21 mouse cellular contexts compared by ENCODE assay signal in the genomic region with DNA sequence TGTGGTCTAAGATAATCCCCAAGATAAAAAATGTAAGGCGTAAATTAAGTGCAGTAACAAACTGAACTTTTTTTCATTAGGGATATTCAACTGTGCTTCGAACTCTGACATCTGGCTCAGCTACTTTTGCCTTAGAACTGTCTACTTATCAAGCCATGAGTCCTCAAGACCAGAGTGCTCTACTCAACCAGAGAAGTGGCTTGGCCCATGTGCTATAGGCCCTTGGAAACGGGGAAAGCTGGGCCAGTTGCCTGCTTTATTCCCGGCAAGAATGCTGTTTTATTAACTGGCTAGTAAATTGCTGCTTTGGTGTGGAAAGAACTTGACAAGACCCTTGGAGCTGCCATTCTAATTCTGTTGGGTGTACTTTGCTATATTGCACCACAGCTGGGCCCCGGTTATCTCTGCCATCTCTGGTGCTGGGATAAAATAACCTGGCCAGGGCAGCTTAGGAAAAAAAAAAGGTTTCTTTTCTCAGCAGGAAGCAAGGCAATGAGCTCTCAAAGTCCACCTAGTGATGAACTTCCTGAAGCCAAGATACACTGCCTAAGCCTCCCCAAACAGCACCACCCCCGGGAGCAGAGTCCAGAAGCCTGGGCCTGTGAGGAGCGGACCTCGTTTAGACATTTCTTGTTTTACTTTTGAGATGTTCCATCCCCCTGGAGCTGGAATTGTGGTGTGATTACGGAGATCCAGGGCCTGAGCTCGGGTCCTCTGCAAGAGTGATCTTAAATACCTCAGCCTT. TPM values are rescaled to one million over a fixed set of nuclear protein-coding genes. Genes with fewer than 3 reads are reported as not detected.
DNase-seq lines count a peak whose midpoint lies in the region; ATAC-seq and TF ChIP-seq lines count a peak whose summit lies in the region.
"Had no signal": no experiment of that assay in that cellular context is flagged by ENCODE, and none has a peak within 500 bp of the region (broad histone marks: within the 10 kb centered on the region; RNA-seq: fewer than 3 reads in every experiment).

No protein-coding gene starts in this region.

- no peak overlapping the region for H3K4me2 ChIP-seq in intestine, embryonic 14.5 days (ENCODE audit: low read length)
- H3K4me2 ChIP-seq: heart, embryonic 12.5 days; hindbrain, embryonic 15.5 days; limb, embryonic 13.5 days; midbrain, embryonic 13.5 days; neural tube, embryonic 13.5 days had no signal

- TF ChIP-seq CTCF in liver, adult 2 months (IDR thresholded peaks at IDR 0.05; ENCODE audit: low read depth, low read length) = no peak
- TF ChIP-seq CTCF in small intestine, adult 2 months (IDR thresholded peaks at IDR 0.05; ENCODE audit: extremely low read depth, insufficient read length, insufficient replicate concordance, low read depth, low read length) = no peak

- peaks cover 2% of the 10 kb centered on the region; the same call in 1 of the 2 replicates for H3K4me1 ChIP-seq in liver, adult 2 months (ENCODE audit: control insufficient read depth, insufficient read depth, low read length)
- no peaks in the 10 kb centered on the region for H3K4me1 ChIP-seq in intestine, embryonic 14.5 days (replicated peaks; ENCODE audit: control insufficient read depth, insufficient read depth, low read length)
- H3K4me1 ChIP-seq in small intestine, adult 2 months (ENCODE audit: control insufficient read depth, insufficient read depth, insufficient read length, low read length) = peaks cover 9% of the 10 kb centered on the region; the same call in 1 of the 2 replicates
- H3K4me1 ChIP-seq: forebrain, embryonic 10.5 days; heart, embryonic 12.5 days; hindbrain, embryonic 15.5 days; limb, embryonic 13.5 days; neural tube, embryonic 13.5 days had no signal

- H3K9me3 ChIP-seq in intestine, embryonic 14.5 days (ENCODE audit: control insufficient read depth, low read length) = no peaks in the 10 kb centered on the region
- H3K9me3 ChIP-seq: forebrain, embryonic 10.5 days; heart, embryonic 12.5 days; hindbrain, embryonic 15.5 days; limb, embryonic 13.5 days; midbrain, embryonic 13.5 days; neural tube, embryonic 13.5 days had no signal

- no peak for TF ChIP-seq POLR2A in liver, adult 2 months (IDR thresholded peaks at IDR 0.05; ENCODE audit: extremely low read depth, insufficient read depth, low read length)
- TF ChIP-seq POLR2A in small intestine, adult 2 months (IDR thresholded peaks at IDR 0.05; ENCODE audit: low read depth, low read length) = no peak; the same call in 1 of the 2 replicates

- no peak overlapping the region for H3K4me3 ChIP-seq in liver, adult 2 months (ENCODE audit: insufficient read depth, low read depth, low read length)
- no peak overlapping the region for H3K4me3 ChIP-seq in intestine, embryonic 14.5 days (ENCODE audit: low read depth, low read length)
- no peak overlapping the region for H3K4me3 ChIP-seq in small intestine, adult 2 months (ENCODE audit: low read depth, low read length)
- H3K4me3 ChIP-seq: forebrain, embryonic 10.5 days; gastrocnemius, adult 2 months; heart, embryonic 12.5 days; hindbrain, embryonic 15.5 days; limb, embryonic 13.5 days; midbrain, embryonic 13.5 days; neural tube, embryonic 13.5 days had no signal

- H3K27me3 ChIP-seq in liver, adult 2 months (ENCODE audit: control insufficient read depth, insufficient read depth, low read length) = no peaks in the 10 kb centered on the region
- no peaks in the 10 kb centered on the region for H3K27me3 ChIP-seq in intestine, embryonic 14.5 days (replicated peaks; ENCODE audit: control insufficient read depth, insufficient read depth, low read length)
- no peaks in the 10 kb centered on the region for H3K27me3 ChIP-seq in small intestine, adult 2 months (ENCODE audit: control insufficient read depth, insufficient read depth, low read length)
- H3K27me3 ChIP-seq: heart, embryonic 12.5 days; hindbrain, embryonic 15.5 days; limb, embryonic 13.5 days; midbrain, embryonic 13.5 days; neural tube, embryonic 13.5 days had no signal

- ATAC-seq in intestine, embryonic 14.5 days (replicated peaks; ENCODE audit: low FRiP score, low TSS enrichment, low read depth) = 0 out of 2 replicates have a peak, but pooled peaks have one; percentile 50
- ATAC-seq: forebrain, postnatal 0 days; midbrain, embryonic 13.5 days had no signal

- 61% methylated on average over 10 of the region's 10 CpGs for WGBS in liver, adult 2 months
- 77% methylated on average over 10 of the region's 10 CpGs for WGBS in intestine, embryonic 14.5 days
- WGBS in small intestine, adult 2 months = 35% methylated on average over 10 of the region's 10 CpGs

- H3K79me2 ChIP-seq in liver, adult 2 months (ENCODE audit: control insufficient read depth, insufficient read depth, low read length) = no peaks in the 10 kb centered on the region

- H3K27ac ChIP-seq in liver, adult 2 months (replicated peaks; ENCODE audit: insufficient read depth, low read depth, low read length) = no peak overlapping the region; the same call in 1 of the 2 replicates
- H3K27ac ChIP-seq in intestine, embryonic 14.5 days (ENCODE audit: low read depth) = no peak overlapping the region; the same call in 1 of the 2 replicates
- H3K27ac ChIP-seq in small intestine, adult 2 months (ENCODE audit: insufficient read depth, low read depth, low read length) = peak overlapping the region; percentile 92
- H3K27ac ChIP-seq: forebrain, embryonic 10.5 days; gastrocnemius, adult 2 months; hindbrain, embryonic 15.5 days; limb, embryonic 13.5 days; midbrain, embryonic 13.5 days; neural tube, embryonic 13.5 days had no signal

- DNase-seq in liver, adult 2 months (ENCODE audit: extremely low read depth, low read depth, low spot score) = peak; percentile 82
- no peak for DNase-seq in liver
- peak; percentile 56 for DNase-seq in intestine, embryonic 14.5 days (ENCODE audit: low spot score)
- peak; percentile 85 for DNase-seq in kidney, adult 9 months
- DNase-seq in frontal cortex, postnatal 25 days (ENCODE audit: low spot score in 2 of 2) = no peak
- DNase-seq in right cerebral cortex, postnatal 4 days = no peak
- DNase-seq: B cell, adult 2 months; cerebellum, adult 18-20 months; cerebellum, postnatal 36 days; forebrain, postnatal 0 days; gastrocnemius, adult 2 months; heart, postnatal 14 days; right cerebral cortex, adult 18-20 months; thymus, postnatal 4 days had no signal

- H3K9ac ChIP-seq in liver, adult 2 months (ENCODE audit: low read depth, low read length) = no peak overlapping the region
- no peak overlapping the region for H3K9ac ChIP-seq in intestine, embryonic 14.5 days (ENCODE audit: low read length)
- H3K9ac ChIP-seq: forebrain, postnatal 0 days; heart, embryonic 12.5 days; hindbrain, embryonic 15.5 days; limb, embryonic 13.5 days; midbrain, embryonic 13.5 days; neural tube, embryonic 13.5 days had no signal

- peaks cover 64% of the 10 kb centered on the region for H3K36me3 ChIP-seq in liver, adult 2 months (ENCODE audit: control insufficient read depth, insufficient read depth, low read length)
- H3K36me3 ChIP-seq in intestine, embryonic 14.5 days (ENCODE audit: control insufficient read depth, insufficient read depth, low read length) = peaks cover 91% of the 10 kb centered on the region
- H3K36me3 ChIP-seq in small intestine, adult 2 months (ENCODE audit: control insufficient read depth, insufficient read depth, low read length) = peaks cover 54% of the 10 kb centered on the region

RNA-seq across cellular contexts. Expression of a gene that starts 22.5 kb away (rescaled TPM):
- total RNA-seq in liver, adult 2 months (2014; rRNA removed) = 41.4 and 48.1 TPM in 2 replicates
- polyA plus RNA-seq in liver, adult 2 months (2012; rRNA removed) = 43.1 and 54.7 TPM in 2 replicates
- 52.4 and 56.7 TPM in 2 replicates for polyA plus RNA-seq in intestine, embryonic 14.5 days (2014; fragmentation: Nextera tagmentation; extraction: Ambion mirVana)
- 82.6 and 294 TPM in 2 replicates for polyA plus RNA-seq in small intestine, adult 2 months (2012; rRNA removed)

RNA-seq across cellular contexts. Expression of a gene that starts 38.0 kb away (rescaled TPM):
- total RNA-seq in liver, adult 2 months (2014; rRNA removed) = 41.1 and 42.9 TPM in 2 replicates
- 25.9 TPM in 2 replicates for polyA plus RNA-seq in liver, adult 2 months (2012; rRNA removed)
- 31.3 and 36.9 TPM in 2 replicates for polyA plus RNA-seq in intestine, embryonic 14.5 days (2014; fragmentation: Nextera tagmentation; extraction: Ambion mirVana)
- polyA plus RNA-seq in small intestine, adult 2 months (2012; rRNA removed) = 9.0 and 14.7 TPM in 2 replicates

RNA-seq across cellular contexts. Expression of a gene that starts 38.0 kb away (rescaled TPM):
- 30.4 and 37.3 TPM in 2 replicates for total RNA-seq in liver, adult 2 months (2014; rRNA removed)
- polyA plus RNA-seq in liver, adult 2 months (2012; rRNA removed) = 12.9 and 15.3 TPM in 2 replicates
- polyA plus RNA-seq in intestine, embryonic 14.5 days (2014; fragmentation: Nextera tagmentation; extraction: Ambion mirVana) = 80.4 TPM in 2 replicates
- polyA plus RNA-seq in small intestine, adult 2 months (2012; rRNA removed) = 5.8 and 8.7 TPM in 2 replicates

Comparison
In these comparisons a context has a peak if more than half of its experiments do, and no peak if none do; other contexts are left out.
1. DNase-seq: peak in liver, adult 2 months (single experiment), intestine, embryonic 14.5 days (single experiment) and kidney, adult 9 months (single experiment); none in liver (single experiment), frontal cortex, postnatal 25 days (0 of 2) and right cerebral cortex, postnatal 4 days (single experiment).